Mouse (Mus musculus) kidney, postnatal 14 days (tissue): ENCODE measurements at regions not wholly inside any gene's neighbourhood (a gene's known extent, or its start where the extent isn't known, plus 50 kb on each side); places are given as distances from the start of the nearest gene placed in this dataset.
"Not testable (repeated sequence)": the region's sequence is repeated elsewhere in the genome, so short reads cannot be mapped to it uniquely, and the experiment has no call there.

Experiments
- DNase-seq: peaks from one replicate; pipeline ENCODE4 v3.0.0; 2022; ENCODE audit warnings: mixed read lengths

GRCm38 (mm10) chr12:8410410-8411341, 89.1 kb downstream of the Rhob start:
- no peak for DNase-seq

DNA sequence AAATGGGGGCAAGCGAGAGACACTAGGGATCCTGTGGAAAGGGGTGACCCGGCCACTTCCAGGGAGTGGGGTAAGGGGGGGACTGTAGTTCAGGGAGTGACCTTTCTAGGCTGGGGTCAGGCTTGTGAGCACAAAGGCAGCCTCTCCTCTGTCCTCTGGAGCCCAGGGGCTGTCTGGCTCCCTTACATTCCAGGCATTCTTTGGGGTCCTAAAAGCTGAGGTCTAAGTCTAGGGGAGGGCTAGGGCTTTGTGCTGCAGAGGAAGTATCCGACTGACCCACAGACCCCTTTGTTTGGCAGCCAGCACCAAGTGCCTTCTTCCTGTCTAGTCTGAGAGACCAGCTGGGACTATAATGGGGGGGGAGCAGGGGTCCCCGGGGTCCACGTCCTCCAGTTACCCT, 88.9 kb downstream of the Hs1bp3 start:
- peak; percentile 79 for DNase-seq

GRCm38 (mm10) chr12:8401376-8401775, 88.1 kb downstream of the Hs1bp3 start:
- DNase-seq = no peak

GRCm38 (mm10) chr12:8400345-8401130, 87.3 kb downstream of the Hs1bp3 start:
- DNase-seq = peak; percentile 42

DNA sequence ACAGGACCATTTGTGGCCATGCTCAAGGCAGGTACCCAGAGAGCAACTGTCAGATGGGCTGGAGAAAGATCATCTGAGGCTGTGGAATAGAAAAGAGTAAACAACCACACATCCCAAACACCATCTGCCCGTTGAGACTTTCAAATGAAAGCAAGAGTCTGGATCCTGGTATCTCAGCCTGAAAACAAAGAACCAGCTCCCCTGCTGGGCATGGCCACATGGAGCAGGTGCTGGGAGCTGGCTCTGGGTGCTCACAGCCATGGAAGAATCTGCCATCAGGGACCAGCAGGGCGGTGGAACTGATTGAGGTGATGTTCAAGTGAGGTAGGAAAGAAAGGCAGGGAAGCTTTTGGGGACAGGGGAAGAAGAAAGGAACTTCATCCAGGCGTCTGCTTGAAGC, 85.6 kb downstream of the Hs1bp3 start:
- no peak for DNase-seq

GRCm38 (mm10) chr12:8396408-8396807, 83.2 kb downstream of the Hs1bp3 start:
- not testable (repeated sequence) for DNase-seq

- DNase-seq = peak; percentile 71
Measured at GRCm38 (mm10) chr12:8394894-8395297, 81.7 kb downstream of the Hs1bp3 start.

GRCm38 (mm10) chr12:8393976-8394375, 80.7 kb downstream of the Hs1bp3 start:
- DNase-seq = no peak
